Mouse (Mus musculus): ENCODE measurements around the gene Gm21936.
"Not testable (repeated sequence)": the region's sequence is repeated elsewhere in the genome, so short reads cannot be mapped to it uniquely, and the experiment has no call there.

The Gm21936 gene

GRCm38 (mm10) chr12:87795212-87795611 is at the start of gene Gm21936:
TSS of gene Gm21936 (plus strand) at chr12:87795512.
- DNase-seq (ENCODE audit: low spot score), result not testable (repeated sequence)

- DNase-seq (ENCODE audit: low spot score), result not testable (repeated sequence)
These were observed 19.7 kb upstream of the Gm21936 start, which contains the start of gene Gm21319 for GRCm38 (mm10) chr12:87775655-87776054. TSS of gene Gm21319 (minus strand) at chr12:87775755.

- not testable (repeated sequence) for DNase-seq (ENCODE audit: low spot score)
These were observed 2.7 kb downstream of the Gm21936 start for GRCm38 (mm10) chr12:87797971-87798370.

DNA sequence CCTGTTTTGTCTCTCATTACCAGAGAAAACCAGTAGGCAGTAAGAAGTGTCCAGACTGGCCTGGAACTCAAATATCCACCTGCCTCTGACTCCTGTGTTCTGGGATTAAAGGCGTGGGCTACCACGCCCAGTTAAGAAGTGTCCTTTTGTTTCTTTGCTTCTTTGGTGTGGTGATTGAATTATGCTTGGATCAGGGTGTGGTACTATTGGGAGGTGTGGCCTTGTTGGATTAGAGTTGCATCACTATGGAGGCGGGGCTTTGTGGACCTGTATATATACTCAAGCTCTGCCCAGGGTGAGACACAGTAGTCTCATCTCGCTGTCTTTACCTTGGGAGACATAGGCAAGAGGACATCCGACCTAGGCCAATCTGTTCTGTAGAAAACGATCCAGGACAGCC is 21.0 kb downstream of the Gm21936 start, which contains the start of gene BB287469:
BB287469 (plus strand) TSS at position 301 of the 400 bp plus-strand sequence.
- not testable (repeated sequence) for DNase-seq (ENCODE audit: low spot score)

- not testable (repeated sequence) for DNase-seq (ENCODE audit: low spot score)
These were observed 46.9 kb downstream of the Gm21936 start, which contains the start of gene Gm2001 for GRCm38 (mm10) chr12:87842239-87842638. TSS of gene Gm2001 (minus strand) at chr12:87842339.
